Mouse (Mus musculus) mouse trophoblast stem cell (cell line): ENCODE data around the gene Vps35l.

Experiments
- in situ Hi-C, 2 experiments: fragments of 300-500 bp; cut with MseI, MboI; formaldehyde crosslinking; loops; 2 replicates in 1 of 2; 3 replicates in 1 of 2; pipeline ENCODE4 v1.15.1; 2025

The Vps35l gene

DNA sequence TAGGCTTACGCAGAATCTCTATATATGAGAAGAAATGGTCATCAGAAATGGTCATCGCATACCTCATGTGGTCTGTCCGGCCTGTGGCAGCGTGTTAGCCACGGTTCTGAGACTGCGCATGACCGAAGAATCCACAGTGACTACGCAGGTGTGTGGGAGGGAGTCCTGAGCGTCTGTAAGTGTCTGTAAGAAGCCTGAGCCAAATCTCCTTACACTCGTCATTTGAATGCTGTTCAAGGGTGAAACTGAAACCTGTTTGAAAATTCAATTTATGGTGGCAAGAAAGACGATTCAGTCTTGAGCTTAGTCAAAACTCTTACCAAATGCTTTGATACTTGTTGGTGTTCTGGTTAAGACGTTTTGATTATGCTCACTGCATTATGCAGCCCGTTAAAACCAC, 6.8 kb upstream of the Vps35l start:
- in situ Hi-C loops = no loop called here

GRCm38 (mm10) chr7:118738730-118739129, 1.3 kb upstream of the Vps35l start:
- in situ Hi-C loops = no loop called here

- in situ Hi-C loops = no loop called here
These were observed 709 bp downstream of the Vps35l start for GRCm38 (mm10) chr7:118740532-118741338.

GRCm38 (mm10) chr7:118742278-118742677, 2.3 kb downstream of the Vps35l start:
- in situ Hi-C loops = no loop called here

DNA sequence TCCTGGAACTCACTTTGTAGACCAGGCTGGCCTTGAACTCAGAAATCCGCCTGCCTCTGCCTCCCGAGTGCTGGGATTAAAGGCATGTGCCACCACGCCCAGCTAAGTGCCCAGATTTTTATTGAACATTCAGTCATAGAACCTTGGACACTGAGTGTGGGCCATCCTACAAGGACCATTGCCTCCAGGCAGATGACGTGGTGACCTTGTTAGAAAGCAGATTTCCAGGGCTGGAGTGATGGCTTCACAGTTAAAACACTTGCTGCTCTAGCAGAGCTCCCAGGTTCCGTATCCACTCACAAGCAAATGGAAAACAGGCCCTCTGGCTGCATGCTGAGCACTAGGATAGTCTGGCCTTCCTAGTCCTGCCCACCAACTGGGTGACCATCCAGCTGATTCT, 4.7 kb downstream of the Vps35l start:
- in situ Hi-C loops = no loop called here

DNA sequence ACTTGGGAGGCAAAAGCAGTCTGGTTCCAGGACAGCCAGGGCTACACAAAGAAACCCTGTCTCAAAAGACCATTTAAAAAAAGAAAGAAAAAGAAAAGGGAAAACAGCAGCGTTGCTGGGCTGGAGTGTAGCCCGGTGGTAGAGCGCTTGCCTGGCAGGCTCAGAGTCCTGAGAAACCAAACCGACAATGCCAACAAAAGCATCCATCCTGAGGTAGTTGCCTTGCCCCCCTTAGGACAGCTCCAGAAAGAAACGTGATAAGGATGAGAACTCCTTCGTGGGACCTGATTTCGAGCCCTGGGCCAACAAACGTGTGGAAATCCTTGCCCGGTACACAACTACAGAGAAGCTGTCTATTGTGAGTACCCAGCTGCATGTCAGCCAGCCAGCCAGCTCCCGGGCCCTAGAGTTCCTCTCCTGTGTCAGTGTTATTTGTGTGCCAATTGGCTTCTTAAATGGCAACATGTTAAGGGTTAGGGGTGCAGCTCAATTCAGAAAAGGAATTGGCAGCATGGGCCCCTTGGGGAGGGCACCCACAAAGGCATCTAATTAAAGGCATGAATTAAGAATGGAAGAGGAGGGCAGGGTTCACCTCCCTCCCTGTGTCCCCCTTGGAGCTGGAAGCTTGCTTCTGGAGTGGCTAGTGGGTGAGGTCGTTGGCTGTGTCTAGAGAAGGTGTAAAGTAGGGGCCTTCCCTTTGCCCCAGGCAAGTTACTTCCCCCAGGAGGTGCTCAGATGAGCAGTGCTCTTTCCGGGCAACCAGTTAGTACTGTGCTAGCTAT, 8.1 kb downstream of the Vps35l start:
- in situ Hi-C loops = no loop called here

DNA sequence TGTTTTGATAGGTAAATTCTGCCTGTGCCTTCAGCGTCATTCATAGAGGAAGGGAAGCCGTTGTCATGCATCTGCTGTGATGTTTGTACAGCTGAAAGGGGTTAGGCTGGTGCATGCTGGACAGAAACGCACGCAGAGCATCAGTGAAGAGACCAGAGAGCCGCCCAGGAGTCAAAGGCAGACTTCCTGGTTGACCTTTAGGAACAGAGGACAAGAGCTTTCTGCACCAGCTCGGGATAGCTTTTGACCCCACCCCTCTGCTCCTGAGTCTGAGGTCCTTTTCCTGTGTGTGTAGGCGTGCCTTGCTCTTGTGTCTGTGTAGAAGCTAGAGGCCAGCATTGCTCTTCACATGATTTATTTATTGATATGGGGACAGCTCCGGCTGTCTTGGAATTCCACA, 9.7 kb downstream of the Vps35l start:
- in situ Hi-C loops = no loop called here

DNA sequence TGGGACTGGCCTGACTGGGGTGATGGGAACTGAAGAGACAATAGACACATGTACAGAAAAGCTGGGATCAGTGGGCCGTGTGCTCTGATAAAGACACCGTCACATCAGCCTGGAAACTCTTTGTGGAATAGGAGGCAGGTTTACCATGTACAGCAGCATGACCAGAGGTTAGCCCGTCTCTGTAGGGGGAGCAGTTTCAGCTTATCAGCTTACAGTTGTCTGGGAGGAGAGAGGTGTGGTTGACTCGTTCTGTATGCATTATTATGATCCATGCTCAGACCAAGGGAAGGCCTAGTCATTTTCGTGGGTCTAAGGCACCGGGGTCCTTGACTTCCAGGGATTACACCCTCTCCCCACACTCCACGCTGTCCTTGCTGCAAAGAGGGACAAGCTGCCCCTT, 11.6 kb downstream of the Vps35l start:
- in situ Hi-C loops = no loop called here

GRCm38 (mm10) chr7:118755756-118756155, 15.7 kb downstream of the Vps35l start:
- in situ Hi-C loops = no loop called here

- in situ Hi-C loops = no loop called here
These were observed 16.7 kb downstream of the Vps35l start for GRCm38 (mm10) chr7:118756490-118757265.

DNA sequence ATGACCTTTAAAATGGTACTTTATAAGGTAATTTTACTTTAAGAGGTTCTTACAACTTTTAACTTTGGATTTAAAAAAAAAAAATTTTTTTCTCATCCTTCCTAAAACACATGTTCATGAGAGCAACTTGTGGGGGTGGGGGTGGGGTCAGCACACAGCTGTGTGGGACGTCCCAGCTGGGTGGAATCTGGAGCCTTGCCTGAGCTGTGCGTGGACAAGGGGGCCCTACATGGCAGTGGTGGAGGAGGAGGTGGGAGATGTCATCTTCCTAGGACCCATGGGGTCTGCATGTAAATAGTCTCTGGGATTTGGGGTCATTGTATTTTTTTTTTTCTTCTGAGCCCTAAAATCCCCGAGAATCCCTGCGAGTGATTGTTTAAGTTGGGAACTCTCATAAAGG, 18.3 kb downstream of the Vps35l start:
- in situ Hi-C loops = no loop called here

GRCm38 (mm10) chr7:118759372-118759771, 19.3 kb downstream of the Vps35l start:
- in situ Hi-C loops = no loop called here

DNA sequence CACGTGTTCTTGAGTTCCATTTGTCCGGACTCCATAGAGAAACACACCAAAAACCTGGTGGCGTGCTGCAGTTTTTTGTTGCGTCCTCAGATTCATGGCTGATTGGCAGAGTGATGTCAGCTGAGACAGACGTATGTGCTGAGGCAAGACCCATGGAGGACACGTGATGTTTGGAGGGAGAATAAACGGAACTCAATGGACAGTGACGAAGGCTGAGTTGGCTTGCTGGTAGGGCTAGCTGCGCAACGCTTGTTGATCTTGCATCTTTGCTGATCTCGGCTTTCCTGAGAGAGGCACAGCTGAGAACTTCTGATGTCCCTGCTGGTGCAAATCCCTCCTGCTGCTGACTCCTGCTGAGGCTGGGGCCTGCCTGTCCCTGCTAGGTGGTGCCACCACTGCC, 23.9 kb downstream of the Vps35l start:
- in situ Hi-C loops = loop anchor here in 1 of 2 experiments (5.0 kb wide), 1 partner anchor 233 kb away; the partner anchor contains the start of gene Gprc5b

- in situ Hi-C loops = loop anchor here in 1 of 2 experiments (5.0 kb wide), 1 partner anchor 233 kb away; the partner anchor contains the start of gene Gprc5b
These were observed 24.7 kb downstream of the Vps35l start for GRCm38 (mm10) chr7:118764725-118765124.

GRCm38 (mm10) chr7:118765604-118766003, 25.6 kb downstream of the Vps35l start:
- in situ Hi-C loops = no loop called here

DNA sequence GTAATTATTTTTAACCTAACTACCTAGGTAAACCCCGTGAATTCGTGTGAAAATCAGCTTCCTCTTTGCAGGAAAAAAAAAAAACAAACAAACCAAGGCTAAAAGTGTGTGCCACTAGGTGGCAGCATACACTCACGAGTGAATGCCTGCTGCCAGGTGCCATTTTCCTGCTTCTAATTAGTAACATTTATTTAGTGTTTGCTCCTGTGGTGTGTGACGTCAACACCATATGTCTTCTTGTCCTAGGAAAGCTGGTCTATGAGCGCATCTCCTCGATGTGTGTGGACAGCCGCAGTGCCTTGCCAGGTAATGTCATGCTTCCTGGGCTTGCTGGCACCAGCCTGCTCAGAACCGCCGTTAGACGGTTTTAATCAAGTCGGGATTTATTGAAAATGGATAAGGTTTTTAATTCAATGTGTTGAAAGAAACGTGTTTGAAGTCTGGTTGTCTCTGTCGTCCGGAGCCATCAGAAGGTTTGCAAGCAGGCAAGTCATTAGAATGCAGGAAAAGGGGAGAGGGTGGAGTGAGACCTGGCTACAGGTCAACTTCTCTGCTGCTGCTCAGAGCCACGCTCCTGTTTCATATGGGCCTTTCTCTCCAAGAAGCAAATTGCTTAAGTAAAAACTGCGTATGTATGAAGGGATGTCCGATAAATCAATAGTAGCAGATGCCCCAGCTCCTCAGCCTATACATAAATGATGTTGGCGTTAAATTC, 26.2 kb downstream of the Vps35l start:
- in situ Hi-C loops = no loop called here

GRCm38 (mm10) chr7:118766834-118767224, 26.8 kb downstream of the Vps35l start:
- in situ Hi-C loops = no loop called here

DNA sequence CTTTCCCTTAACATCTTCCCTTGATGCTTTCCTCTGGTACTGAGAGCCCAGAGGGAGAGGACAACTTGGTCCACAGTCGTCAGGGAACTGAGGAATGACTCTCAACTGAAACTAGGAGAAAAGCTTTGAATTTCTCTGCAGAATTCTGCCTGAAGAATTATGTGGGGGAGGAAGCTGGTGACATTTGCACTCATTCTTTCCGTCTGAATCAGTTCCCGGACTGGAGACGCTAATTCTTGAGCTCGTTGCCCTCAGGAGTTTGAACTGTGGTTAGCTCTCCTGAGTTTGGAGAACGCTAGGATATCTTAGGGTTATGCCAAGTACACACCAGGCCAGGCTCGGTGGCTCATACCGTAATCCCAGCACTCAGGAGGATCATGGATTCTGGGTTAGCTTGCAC, 29.2 kb downstream of the Vps35l start:
- in situ Hi-C loops = no loop called here

DNA sequence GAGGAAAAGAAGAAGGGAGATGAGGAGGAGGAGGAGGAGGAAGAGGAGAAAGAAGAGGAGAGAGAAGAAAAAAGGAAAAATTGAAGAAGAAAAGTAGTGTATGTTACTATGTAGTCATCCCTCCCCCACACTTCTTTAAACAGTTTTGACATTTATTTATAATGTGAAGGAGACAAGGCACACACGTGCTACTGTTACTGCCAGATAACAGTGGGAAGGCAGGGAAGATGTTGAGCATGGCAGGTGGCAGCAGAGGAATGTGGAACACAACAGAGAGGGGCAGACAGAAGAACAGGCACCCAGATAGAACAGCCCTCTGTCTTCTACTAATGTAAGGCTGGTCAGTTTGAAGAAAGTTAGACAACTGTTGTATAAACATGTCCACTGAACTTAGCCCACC, 29.6 kb downstream of the Vps35l start:
- in situ Hi-C loops = loop anchor here in 1 of 2 experiments (5.0 kb wide), 1 partner anchor 228 kb away; the partner anchor contains the start of gene Gprc5b

DNA sequence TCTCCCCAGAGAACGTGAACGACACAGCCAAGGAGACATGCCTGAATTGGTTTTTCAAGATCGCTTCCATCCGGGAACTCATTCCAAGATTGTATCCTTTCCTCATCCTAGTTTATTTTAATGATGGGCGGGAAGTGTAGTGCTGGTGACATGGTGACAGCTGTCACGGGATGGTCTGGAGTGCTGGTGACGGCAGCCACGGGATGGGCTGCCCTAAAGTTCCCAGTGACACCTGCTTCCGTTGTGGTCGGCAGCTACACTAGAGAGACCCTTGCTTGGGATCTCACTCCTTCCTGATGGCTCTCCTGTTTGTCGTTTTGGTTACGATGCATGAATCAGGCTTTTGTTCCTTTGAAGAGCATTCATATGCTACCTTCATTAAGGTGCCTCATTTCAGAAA, 33.0 kb downstream of the Vps35l start:
- in situ Hi-C loops = loop anchor here in 1 of 2 experiments (5.0 kb wide), 1 partner anchor 224 kb away; the partner anchor contains the start of gene Gprc5b

DNA sequence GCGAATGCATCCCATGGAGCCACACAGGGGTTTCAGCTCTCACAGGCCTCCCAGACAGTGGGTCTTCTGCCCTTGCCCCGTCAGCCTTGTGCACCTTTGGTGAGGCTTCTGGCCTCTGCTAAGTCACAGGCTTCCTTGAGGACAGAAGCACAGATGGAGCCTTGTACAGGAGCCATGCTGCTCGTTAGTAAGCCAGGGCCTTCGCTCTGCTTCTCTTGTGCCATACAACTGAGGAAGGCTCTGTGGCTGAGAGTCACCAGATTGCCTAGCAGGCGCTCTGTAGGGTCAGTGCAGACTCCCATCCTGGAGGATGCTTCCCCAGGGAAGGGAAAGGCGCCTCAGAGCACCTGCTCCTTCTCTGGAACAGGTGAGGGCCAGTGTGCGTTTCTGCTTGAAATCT, 36.0 kb downstream of the Vps35l start:
- in situ Hi-C loops = no loop called here
